Mouse (Mus musculus): ENCODE results near the gene Sik1. TPM values are rescaled to one million over a fixed set of nuclear protein-coding genes. Genes with fewer than 3 reads are reported as not detected.

Sik1 gene
- polyA plus RNA-seq (2012; rRNA removed), result 60.5 and 87.9 TPM in 2 replicates

DNA sequence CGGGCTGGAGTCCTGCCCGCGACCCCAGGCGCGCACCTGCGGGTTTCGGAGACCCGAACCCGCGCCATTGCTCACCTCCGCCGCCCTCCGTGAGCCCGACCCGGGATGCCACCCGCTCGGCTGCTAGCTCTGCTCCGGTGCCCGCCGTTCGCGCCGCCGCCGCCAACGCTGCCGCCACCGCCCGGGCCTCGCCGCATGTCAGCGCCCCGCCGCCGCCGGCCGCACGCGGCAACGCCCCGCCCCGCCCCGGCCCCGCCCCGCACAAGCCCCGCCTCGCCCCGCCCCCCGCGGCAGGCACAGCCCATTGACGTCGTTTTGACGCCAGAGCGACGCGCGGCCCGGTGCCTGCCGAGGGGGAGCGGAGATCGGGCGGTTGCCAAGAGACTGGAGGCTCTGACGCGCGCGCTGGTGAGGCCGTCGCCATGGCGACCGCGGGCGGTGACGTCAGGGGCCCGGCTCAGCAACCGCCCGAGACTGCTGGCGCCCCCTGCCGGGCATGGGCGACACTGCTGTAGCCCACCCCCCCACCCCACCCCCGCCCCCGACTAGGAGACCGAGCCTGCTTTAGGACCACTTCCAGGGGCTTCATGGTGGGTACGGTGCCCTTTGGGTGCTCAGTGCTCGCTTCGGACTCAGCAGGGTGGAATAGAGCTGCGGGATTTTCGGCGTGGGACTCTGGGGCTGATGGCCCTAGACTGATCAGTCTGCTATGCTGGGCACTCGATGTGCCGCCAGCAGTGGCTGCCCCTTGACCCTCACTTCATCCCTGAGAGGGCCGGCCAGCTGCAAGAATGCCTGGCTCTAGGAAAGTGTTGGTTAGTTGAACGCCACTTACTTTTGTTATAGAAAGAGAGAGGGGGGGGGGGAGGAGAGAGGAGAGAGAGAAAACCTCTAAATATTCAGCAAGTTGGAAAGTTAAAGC is at the start of gene Sik1:
TSS of gene Sik1 (minus strand) at position 208 of the 922 bp plus-strand sequence.
- Histone ChIP-seq H3K4me3 (replicated peaks; ENCODE audit: extremely low read depth, low read depth, low read length) (peak within 1 kb of the TSS; percentile 93), H3K4me1 (ENCODE audit: control insufficient read depth, insufficient read depth, low read length) (peaks cover 7% of the 10 kb centered on the region)
- peak; percentile 97 for DNase-seq
- TF ChIP-seq CTCF (IDR thresholded peaks at IDR 0.05; ENCODE audit: insufficient read depth, low read length), result peak; percentile 29; the same call in 1 of the 2 replicates
- TF ChIP-seq POLR2A (IDR thresholded peaks at IDR 0.05; ENCODE audit: borderline replicate concordance, extremely low read depth, low read depth, low read length), result peak; percentile 32; the same call in 1 of the 2 replicates
- WGBS, result 1% methylated on average over 73 of the region's 92 CpGs

GRCm38 (mm10) chr17:31905201-31905790 is 49.7 kb upstream of the Sik1 start:
- DNase-seq, result no peak
- 59% methylated on average over 9 of the region's 9 CpGs for WGBS
- Histone ChIP-seq H3K4me3 (replicated peaks; ENCODE audit: extremely low read depth, low read depth, low read length) (no peak overlapping the region), H3K4me1 (ENCODE audit: control insufficient read depth, insufficient read depth, low read length) (peaks cover 17% of the 10 kb centered on the region)
- TF ChIP-seq CTCF (IDR thresholded peaks at IDR 0.05; ENCODE audit: insufficient read depth, low read length) (no peak), POLR2A (IDR thresholded peaks at IDR 0.05; ENCODE audit: borderline replicate concordance, extremely low read depth, low read depth, low read length) (no peak)

GRCm38 (mm10) chr17:31904036-31904435 is 48.4 kb upstream of the Sik1 start:
- 25% methylated on average over 7 of the region's 7 CpGs for WGBS
- Histone ChIP-seq H3K4me3 (replicated peaks; ENCODE audit: extremely low read depth, low read depth, low read length) (no peak overlapping the region), H3K4me1 (ENCODE audit: control insufficient read depth, insufficient read depth, low read length) (peaks cover 17% of the 10 kb centered on the region)
- peak; percentile 68 for DNase-seq
- TF ChIP-seq POLR2A (IDR thresholded peaks at IDR 0.05; ENCODE audit: borderline replicate concordance, extremely low read depth, low read depth, low read length) (no peak), CTCF (IDR thresholded peaks at IDR 0.05; ENCODE audit: insufficient read depth, low read length) (no peak)

DNA sequence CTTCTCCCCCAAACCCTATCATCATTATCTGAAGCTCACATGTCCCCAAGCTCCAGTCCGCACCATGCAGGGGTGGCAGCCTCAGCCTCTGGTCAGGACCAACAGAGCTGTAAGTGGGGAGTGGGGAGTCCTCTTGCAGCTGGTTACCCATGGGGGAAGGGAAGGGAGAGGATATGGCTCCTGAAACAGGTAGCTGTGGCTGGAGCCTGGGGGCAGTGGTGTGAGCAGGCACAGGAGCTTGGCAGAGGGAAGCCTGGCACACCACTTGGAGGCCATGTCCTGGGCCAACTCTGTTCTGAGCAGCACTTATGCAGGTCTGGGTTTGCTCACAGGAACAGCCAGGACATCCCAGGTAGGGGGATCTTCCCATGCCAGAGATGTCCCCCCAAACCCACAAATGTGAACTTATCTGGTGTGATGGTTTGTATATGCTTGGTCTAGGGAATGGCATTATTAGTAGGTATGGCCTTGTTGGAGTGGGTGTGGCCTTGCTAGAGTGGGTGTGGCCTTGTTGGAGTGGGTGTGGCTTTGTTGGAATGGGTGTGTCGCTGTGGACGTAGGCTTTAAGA is 47.1 kb upstream of the Sik1 start:
- 78% methylated on average over 3 of the region's 3 CpGs for WGBS
- H3K4me3 ChIP-seq (replicated peaks; ENCODE audit: extremely low read depth, low read depth, low read length), result no peak overlapping the region
- H3K4me1 ChIP-seq (ENCODE audit: control insufficient read depth, insufficient read depth, low read length), result peaks cover 19% of the 10 kb centered on the region
- TF ChIP-seq CTCF (IDR thresholded peaks at IDR 0.05; ENCODE audit: insufficient read depth, low read length) (no peak), POLR2A (IDR thresholded peaks at IDR 0.05; ENCODE audit: borderline replicate concordance, extremely low read depth, low read depth, low read length) (no peak)
- DNase-seq, result peak; percentile 42

GRCm38 (mm10) chr17:31901461-31902204 is 46.0 kb upstream of the Sik1 start:
- Histone ChIP-seq H3K4me1 (ENCODE audit: control insufficient read depth, insufficient read depth, low read length) (peaks cover 20% of the 10 kb centered on the region), H3K4me3 (replicated peaks; ENCODE audit: extremely low read depth, low read depth, low read length) (no peak overlapping the region)
- WGBS, result 36% methylated on average over 11 of the region's 11 CpGs
- no peak for TF ChIP-seq CTCF (IDR thresholded peaks at IDR 0.05; ENCODE audit: insufficient read depth, low read length)
- peak; percentile 55; the same call in 1 of the 2 replicates for TF ChIP-seq POLR2A (IDR thresholded peaks at IDR 0.05; ENCODE audit: borderline replicate concordance, extremely low read depth, low read depth, low read length)
- DNase-seq, result peak; percentile 64

DNA sequence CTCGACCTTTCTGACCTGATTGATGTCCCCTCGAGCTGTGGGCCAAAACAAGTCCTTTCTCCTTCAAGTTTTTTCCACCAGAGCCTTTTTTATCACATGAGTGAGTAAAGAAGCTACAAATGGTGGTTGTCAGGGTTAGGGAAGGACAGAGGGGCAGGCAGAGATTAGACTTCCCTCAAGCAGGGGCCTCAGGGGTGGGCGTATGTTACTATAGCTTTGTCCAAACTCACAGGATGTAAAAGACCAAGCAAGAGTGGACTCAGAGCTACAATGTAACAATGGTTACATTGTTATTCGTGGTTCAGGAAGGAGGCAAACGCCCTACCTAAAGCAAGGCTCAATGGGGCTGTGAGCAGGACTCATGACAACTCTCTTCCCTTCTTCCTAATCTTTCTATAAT is 43.3 kb upstream of the Sik1 start:
- Histone ChIP-seq H3K4me3 (replicated peaks; ENCODE audit: extremely low read depth, low read depth, low read length) (no peak overlapping the region), H3K4me1 (ENCODE audit: control insufficient read depth, insufficient read depth, low read length) (peaks cover 10% of the 10 kb centered on the region)
- no peak for DNase-seq
- no peak for TF ChIP-seq POLR2A (IDR thresholded peaks at IDR 0.05; ENCODE audit: borderline replicate concordance, extremely low read depth, low read depth, low read length)
- TF ChIP-seq CTCF (IDR thresholded peaks at IDR 0.05; ENCODE audit: insufficient read depth, low read length), result no peak
- WGBS, result 53% methylated on average over 5 of the region's 5 CpGs

GRCm38 (mm10) chr17:31897186-31897793 is 41.7 kb upstream of the Sik1 start:
- 63% methylated on average over 4 of the region's 4 CpGs for WGBS
- no peak for TF ChIP-seq POLR2A (IDR thresholded peaks at IDR 0.05; ENCODE audit: borderline replicate concordance, extremely low read depth, low read depth, low read length)
- no peak for TF ChIP-seq CTCF (IDR thresholded peaks at IDR 0.05; ENCODE audit: insufficient read depth, low read length)
- peak; percentile 68 for DNase-seq
- Histone ChIP-seq H3K4me3 (replicated peaks; ENCODE audit: extremely low read depth, low read depth, low read length) (no peak overlapping the region), H3K4me1 (ENCODE audit: control insufficient read depth, insufficient read depth, low read length) (peaks cover 12% of the 10 kb centered on the region)

- Histone ChIP-seq H3K4me1 (ENCODE audit: control insufficient read depth, insufficient read depth, low read length) (peaks cover 12% of the 10 kb centered on the region), H3K4me3 (replicated peaks; ENCODE audit: extremely low read depth, low read depth, low read length) (no peak overlapping the region)
- no peak for DNase-seq
- WGBS, result 46% methylated on average over 3 of the region's 3 CpGs
- TF ChIP-seq CTCF (IDR thresholded peaks at IDR 0.05; ENCODE audit: insufficient read depth, low read length) (no peak), POLR2A (IDR thresholded peaks at IDR 0.05; ENCODE audit: borderline replicate concordance, extremely low read depth, low read depth, low read length) (no peak)
These were observed 41.1 kb upstream of the Sik1 start for GRCm38 (mm10) chr17:31896751-31897150.
